Mouse (Mus musculus): ENCODE results near the gene Wnt11. TPM values are rescaled to one million over a fixed set of nuclear protein-coding genes. Genes with fewer than 3 reads are reported as not detected.

Gene Wnt11
- polyA plus RNA-seq, 1 experiment: 0.80 TPM

GRCm38 (mm10) chr7:98903884-98904283, 69.0 kb downstream of the Wnt11 start:
- TF ChIP-seq CTCF (IDR thresholded peaks at IDR 0.05; ENCODE audit: control insufficient read depth, insufficient read depth, insufficient replicate concordance, low read depth, low read length) (no peak), POLR2A (IDR thresholded peaks at IDR 0.05; ENCODE audit: control insufficient read depth, low read depth, low read length) (no peak)
- Histone ChIP-seq H3K27ac (ENCODE audit: control insufficient read depth, insufficient read depth, low read depth, low read length) (no peak overlapping the region), H3K4me3 (ENCODE audit: control insufficient read depth, low read depth, low read length) (no peak overlapping the region), H3K36me3 (ENCODE audit: control insufficient read depth, insufficient read depth, low read length) (no peaks in the 10 kb centered on the region), H3K27me3 (ENCODE audit: control insufficient read depth, insufficient read depth, low read length) (no peaks in the 10 kb centered on the region), H3K4me1 (ENCODE audit: control insufficient read depth, insufficient read depth, low read length) (no peaks in the 10 kb centered on the region)

Other genes with a start within 250 kb of the Wnt11 start
- 17.6 and 19.3 TPM in 2 replicates for gene Emsy, start 178.3 kb upstream of the Wnt11 start, polyA plus RNA-seq (2012; rRNA removed)
- 3.5 and 4.3 TPM in 2 replicates for gene Thap12, start 132.0 kb upstream of the Wnt11 start, polyA plus RNA-seq (2012; rRNA removed)

Data from testis, adult 2 months (tissue).